Mouse (Mus musculus) lung, adult 2 months (tissue): ENCODE data around the gene Klrb1a. TPM values are rescaled to one million over a fixed set of nuclear protein-coding genes. Genes with fewer than 3 reads are reported as not detected.
"Not testable (repeated sequence)": the region's sequence is repeated elsewhere in the genome, so short reads cannot be mapped to it uniquely, and the experiment has no call there.

ENCODE experiments used
- DNase-seq: peaks from one replicate; pipeline ENCODE4 v3.0.0; 2022
- H3K4me1 ChIP-seq: fragments of 200-500 bp; 2 replicates; pipeline ENCODE4 v1.6.1; 2011; ENCODE audit warnings: low read length; ENCODE audit not compliant: control insufficient read depth, insufficient read depth
- H3K4me3 ChIP-seq: fragments of 200-500 bp; replicated peaks from 2 replicates; pipeline ENCODE3; 2011; ENCODE audit warnings: low read depth, mild to moderate bottlenecking, control low read depth, low read length; ENCODE audit errors: extremely low read depth
- CTCF ChIP-seq: fragments of 200-500 bp; IDR thresholded peaks from 2 replicates; pipeline ENCODE4 v1.5.1; 2011; ENCODE audit warnings: mild to moderate bottlenecking, low read length, control low read depth; ENCODE audit not compliant: insufficient read depth
- POLR2A ChIP-seq: fragments of 200-500 bp; IDR thresholded peaks from 2 replicates; pipeline ENCODE4 v1.6.1; 2011; ENCODE audit warnings: low read depth, mild to moderate bottlenecking, control low read depth, low read length, borderline replicate concordance; ENCODE audit errors: extremely low read depth
- WGBS: fragments of 180-500 bp; shearing (Covaris S2); methylation state at CpG from one replicate; pipeline ENCODE4 v1.1.7; 2018; 5-methylcytosine and 5-hydroxymethylcytosine counted together
- polyA plus RNA-seq: library from polyadenylated mRNA; depleted of rRNA; stranded (reverse); fragments of >200 nt; gene quantifications from 2 replicates; pipeline ENCODE4 v1.2.3, GENCODE M21; 2012; rRNA removed

The Klrb1a gene
- polyA plus RNA-seq, result 0.52 and 1.8 TPM in 2 replicates

DNA sequence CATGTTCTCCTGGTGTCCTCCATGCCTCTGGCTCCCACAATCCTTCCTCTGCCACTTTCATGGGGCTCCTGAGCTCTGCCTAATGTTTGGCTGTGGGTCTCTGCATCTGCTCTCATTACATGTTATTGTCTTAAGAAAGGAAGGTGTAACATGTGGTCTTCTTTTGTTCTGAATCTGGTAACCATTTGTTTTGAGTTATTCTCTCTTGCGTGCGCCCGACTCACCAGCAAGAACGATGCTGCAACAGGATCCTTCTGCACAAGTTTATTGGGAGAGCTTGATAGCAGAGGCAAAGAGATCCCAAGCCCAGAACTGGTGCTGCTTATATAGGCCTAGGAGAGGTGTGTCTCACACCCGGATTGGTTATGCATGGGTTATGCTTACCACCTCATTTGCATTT, at the start of gene Klrb1a:
TSS of gene Klrb1a (minus strand) at position 101 of the 400 bp plus-strand sequence.
- H3K4me1 ChIP-seq, H3K4me3 ChIP-seq, DNase-seq: not testable (repeated sequence)
- WGBS, result 95% methylated on average over 5 of the region's 5 CpGs

DNA sequence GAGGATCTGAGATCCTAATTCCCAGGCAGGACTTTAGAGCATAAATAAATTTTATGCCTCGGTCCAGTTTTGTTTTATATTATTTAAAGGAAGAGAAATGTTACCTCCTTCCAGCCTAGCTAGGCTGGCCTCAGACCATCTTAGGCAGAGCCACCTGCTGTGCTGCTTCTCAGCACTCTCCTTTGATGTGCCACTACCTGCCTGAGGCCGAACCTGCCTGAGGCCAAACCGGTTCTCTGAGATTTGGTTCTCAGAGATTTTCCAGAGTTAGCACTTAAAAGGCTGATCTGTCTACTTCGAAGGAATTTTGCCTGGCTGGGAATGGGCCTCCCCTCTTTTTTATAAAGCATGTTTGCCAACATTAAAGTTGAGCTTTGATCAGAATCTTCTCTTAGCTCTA, 46.6 kb upstream of the Klrb1a start:
- 42% methylated on average over 4 of the region's 4 CpGs for WGBS
- no peak for DNase-seq
- no peak overlapping the region for H3K4me3 ChIP-seq
- H3K4me1 ChIP-seq, result no peaks in the 10 kb centered on the region
- TF ChIP-seq CTCF (no peak), POLR2A (no peak)

DNA sequence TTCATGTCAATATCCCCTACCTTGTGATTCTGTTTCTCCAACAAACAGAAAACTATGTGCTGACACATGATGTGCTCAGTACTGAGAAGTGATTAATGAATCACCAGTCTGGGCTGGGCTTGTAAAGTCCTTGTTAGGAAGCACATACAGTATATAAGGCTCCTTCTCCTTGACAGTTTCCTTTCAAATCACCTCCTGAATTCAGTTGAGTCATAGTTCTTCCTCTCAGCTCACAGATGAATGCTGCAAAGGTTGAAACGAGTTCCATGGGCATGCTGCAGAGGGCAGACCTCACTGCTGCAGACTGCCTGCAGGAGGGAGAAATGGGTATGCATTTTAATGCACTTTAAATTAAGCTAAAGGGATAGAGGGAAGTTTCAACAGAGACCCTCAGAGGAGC, 38.9 kb upstream of the Klrb1a start, which contains the start of gene Clec2h:
TSS of gene Clec2h (plus strand) at position 180 of the 400 bp plus-strand sequence.
- DNase-seq, result no peak
- 3% methylated on average over 1 of the region's 1 CpGs for WGBS
- Histone ChIP-seq H3K4me1 (no peaks in the 10 kb centered on the region), H3K4me3 (no peak within 1 kb of the TSS)
- TF ChIP-seq POLR2A (no peak), CTCF (no peak)

DNA sequence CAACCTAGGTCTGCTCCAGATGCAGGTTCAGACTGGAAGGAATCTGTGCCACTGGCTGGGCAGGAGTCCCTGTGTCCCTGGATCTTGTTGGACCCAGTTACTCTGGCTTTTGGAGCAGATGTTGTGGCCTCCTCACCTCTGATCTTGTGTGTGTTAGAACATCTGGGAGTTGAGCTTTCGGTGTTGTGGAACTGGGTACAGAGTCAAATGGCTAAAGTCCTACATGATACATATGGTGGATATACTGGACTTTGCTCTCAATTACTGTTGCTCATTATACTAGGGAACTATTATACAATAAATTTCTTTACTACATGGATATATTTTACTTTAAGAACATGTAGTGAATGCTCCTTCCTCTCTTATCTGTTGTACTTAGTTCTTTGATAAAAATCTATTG, 37.9 kb upstream of the Klrb1a start:
- 97% methylated on average over 1 of the region's 1 CpGs for WGBS

DNA sequence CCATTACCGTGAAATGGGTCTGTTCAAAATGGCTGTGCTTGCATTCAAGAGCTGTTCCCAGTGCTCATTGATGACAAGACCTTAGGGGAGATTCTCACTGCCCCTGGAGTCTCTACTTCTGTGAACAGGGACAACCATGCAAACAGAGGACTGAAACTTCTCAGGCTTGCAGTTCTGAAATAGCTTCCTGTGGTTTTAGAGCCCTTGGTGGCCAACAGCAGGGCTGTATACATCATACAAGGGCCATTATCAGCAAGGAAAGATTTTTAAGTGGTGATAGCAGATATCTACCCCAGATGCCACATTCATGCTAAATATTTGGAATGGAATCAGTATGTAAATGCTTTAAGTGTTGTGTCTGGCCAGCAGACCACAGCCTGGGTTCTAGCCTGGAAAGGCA, 29.6 kb upstream of the Klrb1a start:
- H3K4me1 ChIP-seq, result no peaks in the 10 kb centered on the region; the same call in 1 of the 2 replicates
- WGBS, result 94% methylated on average over 1 of the region's 1 CpGs
- DNase-seq, result no peak
- no peak overlapping the region for H3K4me3 ChIP-seq
- TF ChIP-seq CTCF (no peak), POLR2A (no peak)

More for the DNA sequence above, 37.9 kb upstream of the Klrb1a start:
- no peak for DNase-seq
- H3K4me3 ChIP-seq, result no peak overlapping the region
- no peak for TF ChIP-seq CTCF
- no peak for TF ChIP-seq POLR2A
- no peaks in the 10 kb centered on the region for H3K4me1 ChIP-seq

DNA sequence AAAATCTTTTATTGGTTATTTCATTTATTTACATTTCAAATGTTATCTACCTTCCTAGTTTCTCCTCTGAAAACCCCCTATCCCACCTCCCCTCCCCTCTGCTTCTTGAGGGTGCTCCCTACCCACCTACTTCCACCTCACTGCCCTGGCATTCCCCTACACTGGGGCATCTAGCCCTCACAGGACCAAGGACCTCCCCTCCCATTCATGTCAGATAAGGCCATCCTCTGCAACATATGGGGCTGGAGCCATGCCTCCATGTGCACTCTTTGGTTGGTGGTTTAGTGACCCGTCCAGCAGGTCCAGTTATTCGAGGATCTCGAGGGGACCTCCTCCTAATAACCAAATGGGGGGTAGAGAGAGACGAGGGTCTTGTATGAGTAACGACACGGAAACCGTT, 27.5 kb upstream of the Klrb1a start:
- H3K4me1 ChIP-seq, H3K4me3 ChIP-seq, DNase-seq: not testable (repeated sequence)
- 72% methylated on average over 7 of the region's 7 CpGs for WGBS

DNA sequence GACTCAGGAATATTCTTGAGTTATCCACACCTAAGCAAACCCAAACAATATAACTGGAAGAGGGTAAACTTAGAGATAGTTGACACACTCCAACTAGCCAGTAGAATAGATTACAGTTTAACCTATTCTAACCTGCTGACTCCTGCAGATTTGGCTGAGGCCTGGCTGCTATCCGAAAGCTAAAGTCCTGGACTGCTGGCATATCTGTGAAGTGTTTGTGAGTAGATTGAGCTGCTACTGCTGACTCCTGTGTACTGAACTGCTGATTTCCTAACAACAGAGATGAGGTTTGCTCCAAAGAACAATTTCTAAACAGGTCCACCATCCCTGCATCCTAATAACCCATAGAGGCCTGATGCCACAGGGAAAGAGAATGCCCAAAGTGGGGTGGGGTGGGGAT, 26.9 kb upstream of the Klrb1a start:
- DNase-seq, result no peak
- H3K4me1 ChIP-seq, result no peaks in the 10 kb centered on the region; the same call in 1 of the 2 replicates

DNA sequence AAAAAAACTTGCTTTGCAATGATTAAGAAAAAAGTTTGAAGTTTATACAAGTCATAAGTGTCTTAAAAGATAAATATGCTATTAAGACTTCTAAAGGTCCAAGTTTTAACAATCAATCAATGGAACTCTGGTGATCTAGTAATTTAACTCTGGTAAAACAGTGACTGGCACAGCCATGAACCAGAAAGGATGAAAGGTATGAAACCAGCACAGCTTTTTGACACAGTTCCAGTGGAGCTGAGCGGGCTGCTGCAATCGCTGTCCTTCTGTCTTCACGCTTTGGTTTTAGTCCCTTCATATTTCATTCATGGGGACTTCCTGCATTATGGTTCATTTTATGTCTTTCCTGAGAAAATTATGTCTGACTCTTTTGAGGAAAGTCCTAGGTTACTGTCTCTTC, 26.3 kb upstream of the Klrb1a start:
- WGBS, result 73% methylated on average over 3 of the region's 3 CpGs
- Histone ChIP-seq H3K4me1 (no peaks in the 10 kb centered on the region; the same call in 1 of the 2 replicates), H3K4me3 (no peak overlapping the region)
- TF ChIP-seq POLR2A (no peak), CTCF (no peak)
- no peak for DNase-seq

More for the DNA sequence above, 26.9 kb upstream of the Klrb1a start:
- H3K4me3 ChIP-seq, result no peak overlapping the region
- TF ChIP-seq CTCF (no peak), POLR2A (no peak)
- 67% methylated on average over 1 of the region's 1 CpGs for WGBS

DNA sequence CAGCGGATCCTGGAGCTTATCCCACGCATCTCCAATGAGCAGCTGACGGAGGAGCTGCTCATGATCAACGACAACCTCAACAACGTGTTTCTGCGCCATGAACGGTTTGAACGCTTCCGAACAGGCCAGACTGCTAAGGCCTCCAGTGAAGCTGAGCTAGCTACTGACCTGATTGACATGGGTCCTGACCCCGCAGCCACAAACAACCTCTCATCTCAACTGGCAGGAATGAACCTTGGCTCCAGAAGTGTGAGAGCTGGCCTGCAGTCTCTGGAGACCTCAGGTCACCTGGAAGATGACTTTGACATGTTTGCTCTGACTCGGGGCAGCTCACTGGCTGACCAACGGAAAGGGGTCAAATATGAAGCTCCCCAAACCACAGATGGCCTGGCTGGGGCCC, 22.4 kb upstream of the Klrb1a start:
- DNase-seq, H3K4me3 ChIP-seq, H3K4me1 ChIP-seq: not testable (repeated sequence)
- 86% methylated on average over 12 of the region's 12 CpGs for WGBS

DNA sequence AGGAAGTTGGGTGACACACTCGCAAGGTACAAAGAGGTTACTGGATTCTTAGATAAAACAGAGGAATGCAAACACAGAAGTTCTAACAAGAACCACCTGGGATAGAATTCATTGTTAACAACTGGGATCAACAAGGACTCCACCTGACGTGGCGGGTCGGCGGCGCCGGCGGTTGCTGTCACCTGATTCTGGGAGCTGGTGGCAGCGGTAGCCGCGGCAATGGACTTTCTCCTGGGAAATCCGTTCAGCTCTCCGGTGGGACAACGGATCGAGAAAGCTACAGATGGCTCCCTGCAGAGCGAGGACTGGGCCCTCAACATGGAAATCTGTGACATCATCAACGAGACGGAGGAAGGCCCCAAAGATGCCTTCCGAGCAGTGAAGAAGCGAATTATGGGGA, 21.4 kb upstream of the Klrb1a start:
- 96% methylated on average over 20 of the region's 20 CpGs for WGBS
- H3K4me3 ChIP-seq, DNase-seq, H3K4me1 ChIP-seq: not testable (repeated sequence)

DNA sequence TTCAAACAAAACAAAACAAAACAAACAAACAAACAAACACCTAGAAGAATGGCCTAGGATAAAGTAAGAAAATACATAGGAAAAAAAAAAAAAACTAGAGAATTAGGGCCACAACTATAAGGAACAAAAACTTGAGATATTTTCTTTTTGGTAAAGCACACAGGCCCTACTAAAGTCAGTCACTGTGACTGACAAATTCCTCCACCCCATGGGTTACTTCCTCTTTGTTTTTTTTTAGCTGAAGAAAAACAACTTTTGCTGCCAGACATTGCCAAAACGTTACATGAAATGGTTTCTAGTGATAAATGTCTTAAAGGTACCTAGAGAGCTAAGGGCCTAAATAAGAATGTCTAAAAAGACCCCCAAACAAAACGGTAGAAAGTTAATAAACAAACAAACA, 20.7 kb upstream of the Klrb1a start:
- DNase-seq, result no peak
- Histone ChIP-seq H3K4me1 (no peaks in the 10 kb centered on the region), H3K4me3 (no peak overlapping the region)
- no peak for TF ChIP-seq CTCF
- TF ChIP-seq POLR2A, result no peak
- WGBS, result 50% methylated on average over 2 of the region's 2 CpGs
